Mouse (Mus musculus) forebrain, embryonic 15.5 days (tissue): Measurements from ENCODE around the gene Arhgef18. TPM values are rescaled to one million over a fixed set of nuclear protein-coding genes. Genes with fewer than 3 reads are reported as not detected.
A peak's percentile ranks its signal among the peaks of the same experiment; 100 is the strongest.

Experiments used
- ATAC-seq: fragments of 200-750 bp; cut with Nextera tagmentation; replicated peaks from 2 replicates; pipeline ENCODE4 v1.8.0; 2017; ENCODE audit warnings: mild to moderate bottlenecking, moderate TSS enrichment, moderate library complexity
- H3K27ac ChIP-seq: fragments of 300-500 bp; sonication (generic); replicated peaks from 2 replicates; pipeline ENCODE4 v1.5.1; 2015; ENCODE audit warnings: mild to moderate bottlenecking, inconsistent platforms
- H3K27me3 ChIP-seq: fragments of 300-500 bp; sonication (generic); 2 replicates; pipeline ENCODE4 v1.6.1; 2015; ENCODE audit warnings: inconsistent platforms
- H3K36me3 ChIP-seq: fragments of 300-500 bp; sonication (generic); 2 replicates; pipeline ENCODE4 v1.6.1; 2015; ENCODE audit warnings: mild to moderate bottlenecking, inconsistent platforms
- H3K4me1 ChIP-seq: fragments of 300-500 bp; sonication (generic); 2 replicates; pipeline ENCODE4 v1.6.1; 2015; ENCODE audit warnings: inconsistent platforms
- H3K4me2 ChIP-seq: fragments of 300-500 bp; sonication (generic); replicated peaks from 2 replicates; pipeline ENCODE4 v1.6.1; 2015; ENCODE audit warnings: mild to moderate bottlenecking, inconsistent platforms
- H3K4me3 ChIP-seq: fragments of 300-500 bp; sonication (generic); 2 replicates; pipeline ENCODE4 v1.5.1; 2015; ENCODE audit warnings: mild to moderate bottlenecking, inconsistent platforms
- H3K9ac ChIP-seq: fragments of 300-500 bp; sonication (generic); replicated peaks from 2 replicates; pipeline ENCODE4 v1.6.1; 2015; ENCODE audit warnings: mild to moderate bottlenecking, inconsistent platforms
- H3K9me3 ChIP-seq: fragments of 300-500 bp; sonication (generic); 2 replicates; pipeline ENCODE4 v1.6.1; 2016; ENCODE audit warnings: inconsistent platforms
- WGBS: fragments of 180-500 bp; shearing (Covaris S2); methylation state at CpG from one replicate; pipeline ENCODE4 v1.1.7; 2015; ENCODE audit warnings: mixed read lengths; 5-methylcytosine and 5-hydroxymethylcytosine counted together
- polyA plus RNA-seq: library from polyadenylated mRNA; unstranded; fragments of >200 nt; fragmentation: Nextera tagmentation; extraction: Ambion mirVana; gene quantifications from 2 replicates; pipeline ENCODE4 v1.2.1, GENCODE M21; 2015

Gene Arhgef18
- polyA plus RNA-seq, 1 experiment from 2014 or later: 12.7 TPM

DNA sequence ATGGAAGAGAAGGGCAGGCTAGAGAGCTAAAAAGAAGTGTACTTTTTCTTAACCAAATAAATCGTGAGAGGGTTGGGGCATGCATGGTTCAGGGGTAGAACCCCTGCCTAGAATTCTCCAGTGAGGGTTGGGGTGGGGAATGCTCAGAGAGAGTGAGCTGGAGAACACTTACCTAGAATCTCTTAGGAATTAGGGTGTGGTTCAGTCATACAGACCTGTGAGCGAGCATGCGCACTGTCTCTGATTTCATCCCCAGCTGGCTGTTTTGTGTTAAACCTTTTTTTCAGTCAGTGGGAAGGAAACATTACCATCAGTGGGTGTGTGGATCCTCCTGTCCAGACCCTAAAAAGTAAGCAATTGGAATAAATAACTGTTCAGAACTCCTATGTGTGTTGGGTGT lies 33.4 kb downstream of the Arhgef18 start:
- no peaks in the 10 kb centered on the region for H3K27me3 ChIP-seq
- no peak overlapping the region for H3K4me3 ChIP-seq
- no peaks in the 10 kb centered on the region for H3K9me3 ChIP-seq
- peaks cover 6% of the 10 kb centered on the region; the same call in 1 of the 2 replicates for H3K36me3 ChIP-seq
- H3K9ac ChIP-seq: no peak overlapping the region
- H3K4me2 ChIP-seq: no peak overlapping the region
- no peak for ATAC-seq
- H3K4me1 ChIP-seq: no peaks in the 10 kb centered on the region
- 96% methylated on average over 3 of the region's 3 CpGs for WGBS
- H3K27ac ChIP-seq: no peak overlapping the region

GRCm38 (mm10) chr8:3428426-3428825 lies 35.6 kb downstream of the Arhgef18 start:
- H3K36me3 ChIP-seq: peaks cover 22% of the 10 kb centered on the region
- 88% methylated on average over 2 of the region's 2 CpGs for WGBS

GRCm38 (mm10) chr8:3429966-3430365 lies 37.2 kb downstream of the Arhgef18 start:
- Histone ChIP-seq H3K9me3 (no peaks in the 10 kb centered on the region), H3K27me3 (no peaks in the 10 kb centered on the region), H3K27ac (no peak overlapping the region), H3K36me3 (peaks cover 31% of the 10 kb centered on the region), H3K4me1 (no peaks in the 10 kb centered on the region), H3K9ac (no peak overlapping the region), H3K4me3 (no peak overlapping the region), H3K4me2 (no peak overlapping the region)
- no peak for ATAC-seq
- WGBS: 83% methylated on average over 2 of the region's 2 CpGs

More at GRCm38 (mm10) chr8:3428426-3428825, 35.6 kb downstream of the Arhgef18 start:
- Histone ChIP-seq H3K4me2 (no peak overlapping the region), H3K9me3 (no peaks in the 10 kb centered on the region), H3K9ac (no peak overlapping the region), H3K27me3 (no peaks in the 10 kb centered on the region), H3K4me3 (no peak overlapping the region), H3K27ac (no peak overlapping the region), H3K4me1 (no peaks in the 10 kb centered on the region)
- no peak for ATAC-seq

DNA sequence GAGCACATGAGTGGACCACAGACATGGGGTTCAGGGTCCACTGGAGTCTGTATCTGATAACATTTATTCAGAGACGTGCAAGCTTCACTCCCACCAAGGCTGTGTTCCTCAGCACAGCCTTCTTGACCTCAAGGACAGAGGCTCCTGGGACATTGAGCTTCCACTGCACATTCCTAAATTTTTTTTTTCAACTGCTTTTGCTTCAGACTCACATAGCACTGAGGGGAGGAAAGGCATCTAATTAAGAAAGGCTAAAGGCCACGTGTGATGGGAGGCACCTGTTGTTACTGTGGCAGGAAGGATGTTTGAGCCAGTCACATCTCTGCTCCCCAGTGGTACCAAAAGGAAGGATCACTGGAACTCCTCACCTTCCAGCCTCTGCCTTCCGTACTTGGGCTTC lies 38.3 kb downstream of the Arhgef18 start:
- WGBS: 80% methylated on average over 3 of the region's 3 CpGs
- peaks cover 43% of the 10 kb centered on the region for H3K36me3 ChIP-seq
- H3K9ac ChIP-seq: no peak overlapping the region

GRCm38 (mm10) chr8:3436492-3436891 lies 43.7 kb downstream of the Arhgef18 start:
- H3K9ac ChIP-seq: no peak overlapping the region
- ATAC-seq: no peak
- H3K4me1 ChIP-seq: no peaks in the 10 kb centered on the region
- 89% methylated on average over 5 of the region's 6 CpGs for WGBS
- H3K4me2 ChIP-seq: no peak overlapping the region
- H3K27ac ChIP-seq: no peak overlapping the region
- no peak overlapping the region for H3K4me3 ChIP-seq
- H3K27me3 ChIP-seq: no peaks in the 10 kb centered on the region
- no peaks in the 10 kb centered on the region for H3K9me3 ChIP-seq
- peaks cover 80% of the 10 kb centered on the region for H3K36me3 ChIP-seq

More for the DNA sequence above, 38.3 kb downstream of the Arhgef18 start:
- Histone ChIP-seq H3K4me2 (no peak overlapping the region), H3K27ac (no peak overlapping the region), H3K4me1 (no peaks in the 10 kb centered on the region), H3K27me3 (no peaks in the 10 kb centered on the region), H3K9me3 (no peaks in the 10 kb centered on the region), H3K4me3 (no peak overlapping the region)
- ATAC-seq: no peak

GRCm38 (mm10) chr8:3439510-3439909 lies 46.7 kb downstream of the Arhgef18 start:
- 78% methylated on average over 12 of the region's 12 CpGs for WGBS
- H3K9me3 ChIP-seq: no peaks in the 10 kb centered on the region
- no peak for ATAC-seq
- H3K4me2 ChIP-seq: no peak overlapping the region
- H3K9ac ChIP-seq: no peak overlapping the region
- peaks cover 69% of the 10 kb centered on the region for H3K36me3 ChIP-seq
- no peak overlapping the region for H3K4me3 ChIP-seq
- no peaks in the 10 kb centered on the region for H3K27me3 ChIP-seq
- no peaks in the 10 kb centered on the region for H3K4me1 ChIP-seq
- no peak overlapping the region for H3K27ac ChIP-seq

GRCm38 (mm10) chr8:3449226-3449625 lies 56.4 kb downstream of the Arhgef18 start:
- WGBS: 88% methylated on average over 2 of the region's 2 CpGs
- H3K27ac ChIP-seq: no peak overlapping the region
- H3K9me3 ChIP-seq: no peaks in the 10 kb centered on the region
- no peak overlapping the region for H3K4me2 ChIP-seq
- no peak for ATAC-seq
- H3K9ac ChIP-seq: no peak overlapping the region
- H3K27me3 ChIP-seq: no peaks in the 10 kb centered on the region
- no peak overlapping the region for H3K4me3 ChIP-seq
- H3K4me1 ChIP-seq: no peaks in the 10 kb centered on the region
- peaks cover 60% of the 10 kb centered on the region for H3K36me3 ChIP-seq

DNA sequence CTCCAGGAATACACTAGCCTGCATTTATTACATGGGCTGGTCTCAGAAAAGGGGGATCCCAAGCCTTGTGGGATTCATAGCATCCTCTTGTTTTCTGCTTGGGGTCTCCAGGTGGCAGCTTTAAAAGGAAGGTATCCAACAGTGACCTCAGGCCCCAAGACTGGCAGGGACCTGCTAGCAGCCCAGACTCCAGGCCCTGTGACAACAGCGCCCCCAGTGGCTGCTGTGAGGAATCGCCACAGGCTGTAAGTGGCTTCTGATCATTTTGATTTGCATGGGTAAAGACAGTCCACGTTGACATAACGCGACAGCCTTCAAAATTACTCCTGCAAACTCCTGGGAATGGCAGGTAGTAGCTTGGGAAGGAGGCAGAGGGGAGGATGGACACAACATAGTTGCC lies 57.9 kb downstream of the Arhgef18 start:
- Histone ChIP-seq H3K4me1 (no peaks in the 10 kb centered on the region), H3K36me3 (peaks cover 71% of the 10 kb centered on the region), H3K9ac (no peak overlapping the region), H3K27ac (no peak overlapping the region), H3K4me2 (no peak overlapping the region), H3K4me3 (no peak overlapping the region), H3K27me3 (no peaks in the 10 kb centered on the region), H3K9me3 (no peaks in the 10 kb centered on the region)
- WGBS: 27% methylated on average over 5 of the region's 5 CpGs
- ATAC-seq: 0 out of 2 replicates have a peak, but pooled peaks have one; percentile 35

DNA sequence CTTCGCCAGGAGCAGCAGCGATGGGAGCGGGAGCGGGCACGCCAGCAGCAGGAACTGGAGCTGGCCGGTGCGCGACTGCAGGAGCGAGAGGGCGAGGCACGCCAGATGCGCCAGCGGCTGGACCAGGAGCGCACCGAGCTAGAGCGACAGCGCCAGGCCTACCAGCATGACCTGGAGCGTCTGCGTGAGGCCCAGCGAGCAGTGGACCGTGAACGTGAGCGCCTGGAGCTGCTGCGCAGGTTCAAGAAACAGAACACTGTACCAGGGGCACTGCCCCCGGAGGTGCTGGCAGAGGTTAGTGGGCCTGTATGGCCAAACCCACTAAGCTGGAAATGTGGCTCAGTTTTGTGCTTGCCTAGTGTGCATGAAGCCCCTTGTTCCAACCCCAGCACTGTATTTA lies 59.2 kb downstream of the Arhgef18 start:
- 95% methylated on average over 25 of the region's 25 CpGs for WGBS
- Histone ChIP-seq H3K4me3 (no peak overlapping the region), H3K36me3 (peaks cover 75% of the 10 kb centered on the region), H3K9me3 (no peaks in the 10 kb centered on the region), H3K27me3 (no peaks in the 10 kb centered on the region), H3K9ac (no peak overlapping the region), H3K4me1 (no peaks in the 10 kb centered on the region), H3K27ac (no peak overlapping the region), H3K4me2 (no peak overlapping the region)
- ATAC-seq: no peak

DNA sequence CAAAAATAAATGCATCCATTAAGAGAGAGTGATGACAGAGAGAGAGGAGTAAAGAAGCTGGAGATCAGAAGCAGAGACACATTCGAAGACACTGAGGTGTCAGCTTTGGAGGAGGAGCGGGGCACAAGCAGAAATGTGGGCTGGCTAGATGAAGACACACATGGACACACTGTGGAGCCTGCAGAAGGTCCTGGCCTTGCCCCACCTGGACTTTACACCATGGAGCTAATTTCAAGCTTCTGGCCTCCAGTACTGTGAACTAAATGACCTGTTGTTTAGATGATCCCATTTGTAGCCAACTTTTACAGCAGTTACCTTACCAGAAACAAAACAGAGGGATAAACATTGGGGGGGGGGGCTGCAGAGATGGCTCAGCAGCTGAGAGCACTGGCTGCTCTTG lies 70.4 kb downstream of the Arhgef18 start:
- ATAC-seq: no peak
- Histone ChIP-seq H3K27ac (no peak overlapping the region), H3K4me3 (no peak overlapping the region), H3K9ac (no peak overlapping the region), H3K27me3 (no peaks in the 10 kb centered on the region), H3K36me3 (no peaks in the 10 kb centered on the region), H3K4me1 (0 out of 2 replicates have a peak, but pooled peaks cover 3% of the 10 kb centered on the region), H3K4me2 (no peak overlapping the region), H3K9me3 (no peaks in the 10 kb centered on the region)
- WGBS: 93% methylated on average over 2 of the region's 2 CpGs

DNA sequence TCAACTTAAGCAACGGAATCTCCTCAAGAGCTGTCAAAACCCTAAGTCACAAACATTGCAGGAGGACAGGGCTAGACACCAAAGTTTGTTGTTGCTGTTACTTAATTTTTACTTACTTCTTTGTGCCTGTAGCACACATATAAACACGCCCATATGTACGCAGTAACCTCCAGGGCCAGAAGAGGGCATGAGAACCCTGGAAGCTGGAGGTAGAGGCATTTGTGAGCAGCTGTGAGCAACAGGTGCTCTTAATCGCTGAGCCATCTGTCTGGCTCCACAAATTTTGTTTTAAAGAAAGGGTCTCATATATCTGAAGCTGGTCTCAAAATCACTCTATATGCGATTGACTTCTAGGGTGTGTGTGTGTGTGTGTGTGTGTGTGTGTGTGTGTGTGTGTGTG lies 71.5 kb downstream of the Arhgef18 start:
- H3K27ac ChIP-seq: no peak overlapping the region

GRCm38 (mm10) chr8:3467006-3467885 lies 74.4 kb downstream of the Arhgef18 start, which contains the start of gene Pex11g:
Gene Pex11g, minus strand, starts transcription at chr8:3467680.
- peak; percentile 89 for ATAC-seq
- 0 out of 2 replicates have a peak, but pooled peaks cover 3% of the 10 kb centered on the region for H3K4me1 ChIP-seq
- H3K27ac ChIP-seq: peak within 1 kb of the TSS; percentile 61
- 7% methylated on average over 32 of the region's 32 CpGs for WGBS
- peak within 1 kb of the TSS; percentile 42 for H3K9ac ChIP-seq
- no peaks in the 10 kb centered on the region for H3K27me3 ChIP-seq
- no peaks in the 10 kb centered on the region for H3K36me3 ChIP-seq
- H3K9me3 ChIP-seq: no peaks in the 10 kb centered on the region
- peak within 1 kb of the TSS; percentile 58 for H3K4me2 ChIP-seq
- peak within 1 kb of the TSS; percentile 44 for H3K4me3 ChIP-seq

More for the DNA sequence above, 71.5 kb downstream of the Arhgef18 start:
- no peak overlapping the region for H3K9ac ChIP-seq
- ATAC-seq: no peak
- no peak overlapping the region for H3K4me3 ChIP-seq
- H3K27me3 ChIP-seq: no peaks in the 10 kb centered on the region
- WGBS: 53% methylated on average over 5 of the region's 5 CpGs
- H3K4me1 ChIP-seq: 0 out of 2 replicates have a peak, but pooled peaks cover 3% of the 10 kb centered on the region
- no peak overlapping the region for H3K4me2 ChIP-seq
- no peaks in the 10 kb centered on the region for H3K9me3 ChIP-seq
- H3K36me3 ChIP-seq: no peaks in the 10 kb centered on the region
